Mouse (Mus musculus) lung, adult 2 months (tissue): Measurements from ENCODE around the gene Nxph4. TPM values are rescaled to one million over a fixed set of nuclear protein-coding genes. Genes with fewer than 3 reads are reported as not detected.

Source experiments
- DNase-seq: peaks from one replicate; pipeline ENCODE4 v3.0.0; 2022
- H3K4me1 ChIP-seq: fragments of 200-500 bp; 2 replicates; pipeline ENCODE4 v1.6.1; 2011; ENCODE audit warnings: low read length; ENCODE audit not compliant: control insufficient read depth, insufficient read depth
- H3K4me3 ChIP-seq: fragments of 200-500 bp; replicated peaks from 2 replicates; pipeline ENCODE3; 2011; ENCODE audit warnings: low read depth, mild to moderate bottlenecking, control low read depth, low read length; ENCODE audit errors: extremely low read depth
- CTCF ChIP-seq: fragments of 200-500 bp; IDR thresholded peaks from 2 replicates; pipeline ENCODE4 v1.5.1; 2011; ENCODE audit warnings: mild to moderate bottlenecking, low read length, control low read depth; ENCODE audit not compliant: insufficient read depth
- POLR2A ChIP-seq: fragments of 200-500 bp; IDR thresholded peaks from 2 replicates; pipeline ENCODE4 v1.6.1; 2011; ENCODE audit warnings: low read depth, mild to moderate bottlenecking, control low read depth, low read length, borderline replicate concordance; ENCODE audit errors: extremely low read depth
- WGBS: fragments of 180-500 bp; shearing (Covaris S2); methylation state at CpG from one replicate; pipeline ENCODE4 v1.1.7; 2018; 5-methylcytosine and 5-hydroxymethylcytosine counted together
- polyA plus RNA-seq: library from polyadenylated mRNA; depleted of rRNA; stranded (reverse); fragments of >200 nt; gene quantifications from 2 replicates; pipeline ENCODE4 v1.2.3, GENCODE M21; 2012; rRNA removed

The Nxph4 gene
- 0.23 and 0.24 TPM in 2 replicates for polyA plus RNA-seq

GRCm38 (mm10) chr10:127534036-127534928 lies at the start of gene Nxph4:
Gene Nxph4, minus strand, starts transcription at chr10:127534559.
- under 1% methylated on average over 61 of the region's 78 CpGs for WGBS
- Histone ChIP-seq H3K4me1 (peaks cover 7% of the 10 kb centered on the region), H3K4me3 (no peak within 1 kb of the TSS)
- TF ChIP-seq POLR2A (no peak), CTCF (no peak)
- no peak for DNase-seq

DNA sequence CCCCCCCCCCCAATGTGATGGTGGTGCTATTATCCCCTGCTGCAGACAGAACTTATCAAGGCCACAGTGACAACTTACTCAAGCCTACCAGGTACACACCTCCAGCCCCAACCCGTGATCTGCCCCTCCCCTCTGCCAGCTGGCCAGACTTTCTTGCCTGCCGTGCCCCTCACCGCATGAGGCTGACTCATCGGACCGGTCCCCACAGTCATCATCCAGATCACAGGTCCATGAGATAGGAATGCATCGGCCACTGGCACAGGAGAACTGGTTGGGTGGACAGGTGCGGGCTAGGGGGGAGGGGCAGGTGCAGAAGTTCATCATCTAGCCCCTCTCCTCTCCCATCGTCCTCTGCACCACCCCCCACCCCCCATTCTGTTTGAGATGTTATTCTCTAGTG lies 49.3 kb upstream of the Nxph4 start:
- TF ChIP-seq POLR2A: no peak
- no peak for TF ChIP-seq CTCF
- H3K4me3 ChIP-seq: no peak overlapping the region
- no peaks in the 10 kb centered on the region for H3K4me1 ChIP-seq
- no peak for DNase-seq
- WGBS: 71% methylated on average over 8 of the region's 8 CpGs

GRCm38 (mm10) chr10:127581291-127581690 lies 46.9 kb upstream of the Nxph4 start:
- TF ChIP-seq POLR2A (no peak), CTCF (no peak)
- no peak overlapping the region for H3K4me3 ChIP-seq
- WGBS: 82% methylated on average over 9 of the region's 9 CpGs
- no peak for DNase-seq
- H3K4me1 ChIP-seq: peaks cover 3% of the 10 kb centered on the region; the same call in 1 of the 2 replicates

GRCm38 (mm10) chr10:127577982-127578381 lies 43.6 kb upstream of the Nxph4 start:
- 79% methylated on average over 15 of the region's 15 CpGs for WGBS
- Histone ChIP-seq H3K4me1 (peaks cover 3% of the 10 kb centered on the region; the same call in 1 of the 2 replicates), H3K4me3 (no peak overlapping the region)
- DNase-seq: no peak
- TF ChIP-seq POLR2A (no peak), CTCF (no peak)

- no peak for DNase-seq
- TF ChIP-seq CTCF (no peak), POLR2A (no peak)
- 70% methylated on average over 9 of the region's 9 CpGs for WGBS
- peaks cover 3% of the 10 kb centered on the region; the same call in 1 of the 2 replicates for H3K4me1 ChIP-seq
- no peak overlapping the region for H3K4me3 ChIP-seq
Observed at GRCm38 (mm10) chr10:127577156-127577555, 42.8 kb upstream of the Nxph4 start.

DNA sequence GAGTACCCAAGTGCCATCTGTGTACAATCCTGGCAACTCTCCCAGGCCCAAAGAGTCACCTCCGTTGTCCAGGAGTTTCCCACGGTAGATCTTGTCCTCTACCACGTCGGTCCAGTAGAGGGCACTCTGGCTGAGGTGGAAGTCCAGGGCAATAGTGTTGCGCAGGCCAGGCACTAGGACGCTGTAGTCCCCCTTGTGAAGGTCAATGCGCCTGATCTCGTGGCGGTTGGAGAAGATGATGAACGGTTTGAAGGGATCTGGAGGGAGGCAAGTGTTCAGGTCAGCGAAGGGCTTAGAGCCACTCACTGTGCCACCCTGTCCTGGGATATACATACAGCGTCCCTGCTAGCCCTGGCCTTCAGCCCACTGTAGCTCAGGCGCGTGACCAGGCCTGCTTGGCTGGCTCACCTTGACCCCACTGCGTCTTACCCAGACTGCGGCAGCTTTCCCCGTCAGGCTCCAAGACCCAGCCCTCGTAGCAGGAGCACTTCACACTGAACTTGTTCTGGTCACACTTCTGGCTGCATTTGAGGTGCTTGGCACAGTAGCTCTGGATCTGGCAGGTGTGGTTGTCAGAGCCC lies 42.1 kb upstream of the Nxph4 start:
- no peak overlapping the region for H3K4me3 ChIP-seq
- peak; percentile 63 for DNase-seq
- WGBS: 38% methylated on average over 18 of the region's 18 CpGs
- no peak for TF ChIP-seq POLR2A
- peak; percentile 84 for TF ChIP-seq CTCF
- peaks cover 3% of the 10 kb centered on the region; the same call in 1 of the 2 replicates for H3K4me1 ChIP-seq

GRCm38 (mm10) chr10:127575741-127576140 lies 41.4 kb upstream of the Nxph4 start:
- DNase-seq: no peak
- H3K4me1 ChIP-seq: peaks cover 3% of the 10 kb centered on the region; the same call in 1 of the 2 replicates
- WGBS: 60% methylated on average over 7 of the region's 7 CpGs
- H3K4me3 ChIP-seq: no peak overlapping the region
- TF ChIP-seq CTCF: no peak
- no peak for TF ChIP-seq POLR2A

GRCm38 (mm10) chr10:127572281-127572680 lies 37.9 kb upstream of the Nxph4 start:
- no peak for TF ChIP-seq POLR2A
- TF ChIP-seq CTCF: no peak
- WGBS: 82% methylated on average over 5 of the region's 5 CpGs
- H3K4me1 ChIP-seq: peaks cover 3% of the 10 kb centered on the region; the same call in 1 of the 2 replicates

GRCm38 (mm10) chr10:127570937-127571641 lies 36.7 kb upstream of the Nxph4 start:
- Histone ChIP-seq H3K4me1 (no peaks in the 10 kb centered on the region), H3K4me3 (no peak overlapping the region)
- TF ChIP-seq CTCF (no peak), POLR2A (no peak)
- 70% methylated on average over 17 of the region's 17 CpGs for WGBS
- no peak for DNase-seq

More at GRCm38 (mm10) chr10:127572281-127572680, 37.9 kb upstream of the Nxph4 start:
- no peak overlapping the region for H3K4me3 ChIP-seq
- no peak for DNase-seq
